Mouse (Mus musculus): Measurements from ENCODE around the gene Strada. TPM values are rescaled to one million over a fixed set of nuclear protein-coding genes. Genes with fewer than 3 reads are reported as not detected.
"Not testable (repeated sequence)": the region's sequence is repeated elsewhere in the genome, so short reads cannot be mapped to it uniquely, and the experiment has no call there.

Strada gene
- total and polyA plus RNA-seq, 2 experiments from 2014 or later = 25.0 to 39.2 TPM

- no peak overlapping the region for H3K4me3 ChIP-seq (ENCODE audit: low read length)
- H3K4me1 ChIP-seq (ENCODE audit: insufficient read depth, low read length) = no peaks in the 10 kb centered on the region
- 99% methylated on average over 3 of the region's 3 CpGs for WGBS
- DNase-seq (ENCODE audit: low spot score) = no peak
- H3K36me3 ChIP-seq (ENCODE audit: insufficient read depth, low read length) = peaks cover 54% of the 10 kb centered on the region
- no peaks in the 10 kb centered on the region for H3K27me3 ChIP-seq (ENCODE audit: insufficient read depth, low read length)
- ATAC-seq = no peak
- H3K4me2 ChIP-seq (ENCODE audit: low read depth, low read length) = no peak overlapping the region
- H3K9me3 ChIP-seq (ENCODE audit: low read length) = no peaks in the 10 kb centered on the region
- no peak overlapping the region for H3K9ac ChIP-seq (replicated peaks; ENCODE audit: low read length)
- no peak overlapping the region for H3K27ac ChIP-seq
- no peak for TF ChIP-seq CTCF (IDR thresholded peaks at IDR 0.05; ENCODE audit: low read depth)
Observed at GRCm38 (mm10) chr11:106151219-106151618, 50.7 kb downstream of the Strada start.

GRCm38 (mm10) chr11:106134580-106135528 is 67.1 kb downstream of the Strada start:
- H3K9ac ChIP-seq (replicated peaks; ENCODE audit: low read length) = peak overlapping the region; percentile 25; the same call in 1 of the 2 replicates
- H3K4me2 ChIP-seq (ENCODE audit: low read depth, low read length) = peak overlapping the region; percentile 16; the same call in 1 of the 2 replicates
- no peak overlapping the region for H3K4me3 ChIP-seq (ENCODE audit: low read length)
- no peaks in the 10 kb centered on the region for H3K9me3 ChIP-seq (ENCODE audit: low read length)
- 0 out of 2 replicates have a peak, but pooled peaks cover 3% of the 10 kb centered on the region for H3K36me3 ChIP-seq (ENCODE audit: insufficient read depth, low read length)
- peak; percentile 56 for DNase-seq (ENCODE audit: low spot score)
- H3K27me3 ChIP-seq (ENCODE audit: insufficient read depth, low read length) = no peaks in the 10 kb centered on the region
- no peak for ATAC-seq
- no peaks in the 10 kb centered on the region for H3K4me1 ChIP-seq (ENCODE audit: insufficient read depth, low read length)
- H3K27ac ChIP-seq = peak overlapping the region; percentile 73
- TF ChIP-seq CTCF (IDR thresholded peaks at IDR 0.05; ENCODE audit: low read depth) = no peak
- WGBS = 33% methylated on average over 8 of the region's 8 CpGs

DNA sequence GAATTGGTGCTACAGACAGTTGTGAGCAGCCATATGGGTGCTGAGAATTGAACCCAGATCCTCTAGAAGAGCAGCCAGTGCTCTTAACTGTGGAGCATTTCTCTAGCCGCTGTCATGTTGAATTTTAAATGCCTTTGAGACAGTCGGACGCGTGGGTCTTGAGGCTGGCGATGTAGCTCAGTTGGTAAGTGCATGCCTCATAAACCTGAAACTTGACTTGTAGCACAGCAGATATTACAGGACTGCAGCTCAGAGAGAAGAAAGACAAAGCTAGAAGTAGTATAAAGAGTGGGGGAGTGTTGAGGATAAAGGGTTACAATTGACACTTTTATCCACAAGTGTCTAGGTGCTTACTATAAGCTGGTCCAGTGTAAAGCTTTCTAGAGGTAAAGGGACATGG is 69.5 kb downstream of the Strada start:
- Histone ChIP-seq H3K4me1 (ENCODE audit: insufficient read depth, low read length) (no peaks in the 10 kb centered on the region), H3K27me3 (ENCODE audit: insufficient read depth, low read length) (no peaks in the 10 kb centered on the region), H3K27ac (no peak overlapping the region), H3K4me3 (ENCODE audit: low read length) (no peak overlapping the region), H3K9me3 (ENCODE audit: low read length) (no peaks in the 10 kb centered on the region), H3K9ac (replicated peaks; ENCODE audit: low read length) (no peak overlapping the region), H3K36me3 (ENCODE audit: insufficient read depth, low read length) (peaks cover 17% of the 10 kb centered on the region; the same call in 1 of the 2 replicates), H3K4me2 (ENCODE audit: low read depth, low read length) (no peak overlapping the region)
- TF ChIP-seq CTCF (IDR thresholded peaks at IDR 0.05; ENCODE audit: low read depth) = no peak
- DNase-seq (ENCODE audit: low spot score) = no peak
- no peak for ATAC-seq
- WGBS = 94% methylated on average over 5 of the region's 5 CpGs

DNA sequence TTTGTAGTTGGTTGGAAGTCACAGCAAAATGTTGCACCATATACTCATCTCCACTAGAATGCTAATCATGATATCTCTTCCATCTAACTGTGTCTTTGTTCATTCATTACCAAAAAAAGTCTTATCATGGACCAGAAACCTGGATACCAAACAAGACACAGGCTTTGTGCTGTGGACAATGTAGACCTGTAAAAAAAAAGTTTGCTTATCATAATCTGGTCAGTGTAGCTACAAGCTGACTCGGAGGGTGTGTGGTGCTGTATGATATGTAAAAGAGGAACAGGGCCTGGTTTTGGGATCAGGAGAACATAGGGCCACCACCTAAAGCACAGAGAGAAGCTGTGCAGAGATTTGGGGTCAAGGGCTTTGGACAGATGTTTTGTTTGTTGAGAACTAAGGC is 72.5 kb downstream of the Strada start:
- Histone ChIP-seq H3K4me2 (ENCODE audit: low read depth, low read length) (no peak overlapping the region), H3K4me3 (ENCODE audit: low read length) (no peak overlapping the region), H3K36me3 (ENCODE audit: insufficient read depth, low read length) (peaks cover 21% of the 10 kb centered on the region; the same call in 1 of the 2 replicates), H3K27ac (no peak overlapping the region), H3K9me3 (ENCODE audit: low read length) (no peaks in the 10 kb centered on the region), H3K4me1 (ENCODE audit: insufficient read depth, low read length) (no peaks in the 10 kb centered on the region), H3K9ac (replicated peaks; ENCODE audit: low read length) (no peak overlapping the region), H3K27me3 (ENCODE audit: insufficient read depth, low read length) (no peaks in the 10 kb centered on the region)
- 95% methylated on average over 1 of the region's 1 CpGs for WGBS
- ATAC-seq = no peak
- no peak for TF ChIP-seq CTCF (IDR thresholded peaks at IDR 0.05; ENCODE audit: low read depth)
- no peak for DNase-seq (ENCODE audit: low spot score)

- H3K36me3 ChIP-seq (ENCODE audit: insufficient read depth, low read length) = peaks cover 33% of the 10 kb centered on the region; the same call in 1 of the 2 replicates
- not testable (repeated sequence) for H3K4me1 ChIP-seq (ENCODE audit: insufficient read depth, low read length); H3K4me2 ChIP-seq (ENCODE audit: low read depth, low read length); DNase-seq (ENCODE audit: low spot score); H3K9me3 ChIP-seq (ENCODE audit: low read length); H3K9ac ChIP-seq (replicated peaks; ENCODE audit: low read length); H3K27ac ChIP-seq; ATAC-seq; H3K27me3 ChIP-seq (ENCODE audit: insufficient read depth, low read length); H3K4me3 ChIP-seq (ENCODE audit: low read length)
- 96% methylated on average over 4 of the region's 6 CpGs for WGBS
Observed at GRCm38 (mm10) chr11:106126727-106127373, 75.1 kb downstream of the Strada start.

- Histone ChIP-seq H3K9me3 (ENCODE audit: low read length) (no peaks in the 10 kb centered on the region), H3K9ac (replicated peaks; ENCODE audit: low read length) (no peak overlapping the region), H3K27ac (no peak overlapping the region), H3K4me1 (ENCODE audit: insufficient read depth, low read length) (no peaks in the 10 kb centered on the region), H3K4me2 (ENCODE audit: low read depth, low read length) (no peak overlapping the region), H3K36me3 (ENCODE audit: insufficient read depth, low read length) (peaks cover 33% of the 10 kb centered on the region; the same call in 1 of the 2 replicates), H3K4me3 (ENCODE audit: low read length) (no peak overlapping the region), H3K27me3 (ENCODE audit: insufficient read depth, low read length) (no peaks in the 10 kb centered on the region)
- DNase-seq (ENCODE audit: low spot score) (no peak), ATAC-seq (no peak)
- TF ChIP-seq CTCF (IDR thresholded peaks at IDR 0.05; ENCODE audit: low read depth) = no peak
- WGBS = 87% methylated on average over 1 of the region's 1 CpGs
Observed at GRCm38 (mm10) chr11:106125827-106126226, 76.1 kb downstream of the Strada start.
